Mouse (Mus musculus): Measurements from ENCODE around the gene Aig1.

The Aig1 gene

DNA sequence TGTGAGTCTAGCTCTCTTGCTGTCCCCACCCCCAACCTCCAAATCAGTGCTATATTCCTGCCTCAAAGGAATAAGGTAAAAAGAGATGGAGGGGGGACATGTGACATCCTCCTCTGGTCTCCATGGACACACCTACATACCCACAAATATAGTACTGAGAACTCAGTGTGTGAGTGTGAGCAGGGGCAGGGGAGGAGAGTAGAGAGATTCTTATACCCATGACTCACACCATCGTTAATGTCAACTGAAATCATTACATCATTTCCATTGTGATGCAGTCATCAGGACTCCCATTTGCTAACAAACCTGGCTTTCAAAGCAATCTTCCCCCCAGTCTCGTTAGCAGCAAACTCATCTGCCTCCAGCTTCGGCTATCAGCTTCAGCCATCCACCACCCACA is 92.8 kb downstream of the Aig1 start:
- peak; percentile 65 for DNase-seq (ENCODE audit: low read depth, low spot score)

DNA sequence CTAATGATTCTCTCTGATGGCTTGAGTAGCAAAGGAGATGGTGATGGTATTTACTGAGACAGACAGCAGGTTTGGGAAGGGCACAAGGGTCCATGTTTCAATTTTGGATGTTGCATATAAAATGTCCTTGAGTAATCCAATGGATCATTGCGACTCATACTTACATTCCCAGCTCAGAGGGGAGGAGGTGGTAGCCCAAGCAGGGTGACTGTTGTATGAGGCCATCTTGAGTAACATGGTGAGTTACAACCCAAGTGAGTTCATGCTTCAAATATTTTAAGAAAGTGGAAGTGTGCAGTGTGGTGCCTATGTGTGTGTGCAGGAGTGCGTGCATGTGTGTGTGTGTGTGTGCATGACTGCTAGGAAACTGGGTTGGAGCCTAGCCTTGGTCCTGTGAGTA is 93.4 kb downstream of the Aig1 start:
- no peak for DNase-seq (ENCODE audit: low read depth, low spot score)

DNA sequence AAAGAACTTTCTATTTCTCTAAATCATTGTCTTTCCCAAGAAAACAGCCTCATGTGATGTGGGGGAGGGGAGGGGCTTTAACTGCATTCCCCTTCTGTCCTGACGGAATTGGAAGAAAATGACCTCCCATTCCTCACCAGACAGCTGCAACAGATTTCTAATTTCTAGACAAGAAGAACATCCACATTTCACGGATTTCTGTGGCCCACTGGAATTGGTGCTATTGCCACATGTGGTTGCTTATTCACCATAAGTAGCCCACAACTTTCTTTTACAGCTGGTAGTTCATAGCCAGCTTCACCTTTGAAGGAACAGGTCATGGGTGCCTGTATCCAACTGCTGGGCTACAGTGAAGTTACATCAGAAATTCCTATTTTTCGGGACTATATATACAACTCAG is 93.9 kb downstream of the Aig1 start:
- DNase-seq (ENCODE audit: low read depth, low spot score): no peak

DNA sequence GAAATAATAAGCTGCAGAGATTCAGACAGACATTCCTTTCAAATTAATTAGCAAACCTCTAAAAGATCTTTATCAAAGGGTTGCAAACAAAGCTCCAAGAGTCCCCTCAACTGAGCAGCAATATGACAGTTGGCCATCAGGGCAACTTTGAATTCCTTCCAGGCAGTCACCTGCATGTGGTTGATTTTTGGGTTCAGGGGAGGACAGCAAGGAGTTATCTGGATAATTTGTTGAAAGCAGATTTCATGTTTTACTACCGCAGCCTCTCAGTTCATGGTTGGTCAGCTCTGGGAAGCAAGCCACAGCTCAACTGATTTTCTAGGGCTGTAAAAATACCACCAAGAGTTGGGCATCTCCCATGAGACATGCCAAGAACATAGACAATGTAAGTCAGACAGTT is 98.1 kb downstream of the Aig1 start:
- DNase-seq (ENCODE audit: low read depth, low spot score): no peak

DNA sequence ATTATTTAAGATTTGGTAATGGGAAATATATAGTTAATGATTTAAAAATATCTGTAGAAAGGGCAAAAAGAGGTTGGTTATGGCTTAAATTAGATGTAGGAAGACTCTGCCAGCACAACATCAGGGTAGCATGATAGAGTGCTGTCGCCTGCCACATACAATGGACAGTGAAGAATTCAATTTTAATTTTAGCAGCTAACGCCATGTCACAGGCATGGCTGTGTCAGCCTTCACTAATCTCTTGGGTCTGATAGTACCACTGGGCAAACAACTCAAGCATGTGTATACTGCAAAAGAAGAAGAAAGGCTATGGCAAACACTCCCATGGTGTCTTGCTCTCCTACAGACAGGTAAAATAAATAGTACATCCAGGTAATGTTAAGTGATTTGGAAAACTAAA is 99.0 kb downstream of the Aig1 start:
- DNase-seq (ENCODE audit: low read depth, low spot score): no peak

DNA sequence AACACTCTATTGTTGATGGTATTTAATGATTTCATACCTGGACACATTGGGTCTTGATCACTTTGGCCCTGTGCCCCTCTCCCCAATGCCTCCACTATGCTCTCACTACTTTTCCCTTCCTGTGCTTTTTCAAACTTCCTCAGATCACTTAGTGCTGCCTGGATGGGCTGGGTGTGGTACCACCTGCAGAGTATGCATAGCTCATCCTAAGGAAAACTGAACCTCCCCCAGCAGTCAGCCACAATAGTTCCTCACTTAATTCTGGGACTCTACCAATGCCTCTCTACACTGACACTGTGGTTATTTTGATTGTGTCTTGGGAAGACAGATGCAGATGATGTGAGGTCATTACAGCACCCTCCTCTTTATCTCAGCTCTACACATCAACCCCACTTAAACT is 99.9 kb downstream of the Aig1 start:
- no peak for DNase-seq (ENCODE audit: low read depth, low spot score)

DNA sequence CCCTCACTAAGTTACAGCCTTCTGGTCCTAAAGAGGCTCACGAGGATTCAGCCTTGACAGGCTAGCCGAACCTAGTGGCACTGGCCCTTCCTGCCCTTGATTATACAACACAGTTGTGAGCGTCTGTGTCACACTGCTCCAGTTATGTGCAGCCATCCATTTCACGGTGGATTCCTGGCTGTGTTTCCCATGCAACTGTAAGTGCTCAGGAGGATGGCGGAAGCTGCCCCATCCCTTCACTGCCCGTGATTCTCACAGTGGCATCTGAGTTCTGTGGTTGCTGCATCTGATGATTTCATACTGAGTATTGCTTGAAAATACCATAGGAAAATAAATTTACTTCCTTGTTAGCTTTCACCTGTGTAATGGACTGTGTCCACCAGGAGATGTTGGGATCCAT is 101.7 kb downstream of the Aig1 start:
- no peak for DNase-seq (ENCODE audit: low read depth, low spot score)

DNA sequence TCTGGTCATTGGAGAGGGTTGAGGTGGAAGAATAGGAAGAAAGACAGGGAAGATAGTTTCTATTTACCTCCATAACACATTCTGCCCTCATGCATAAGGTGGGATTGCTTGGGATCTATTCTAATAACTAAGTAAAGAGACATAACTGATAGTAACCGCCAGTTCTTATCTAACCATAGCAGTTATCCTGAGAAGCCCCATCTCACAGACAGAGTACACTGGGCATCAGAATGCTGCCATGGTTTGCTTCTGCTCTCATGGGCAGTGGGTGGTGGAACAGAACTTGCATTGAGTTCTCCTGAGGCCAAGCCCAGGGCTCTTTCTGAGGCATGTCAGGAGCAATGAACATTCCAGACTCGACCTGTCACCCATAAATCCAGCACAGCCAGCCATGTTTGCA is 105.6 kb downstream of the Aig1 start:
- DNase-seq (ENCODE audit: low read depth, low spot score): no peak

DNA sequence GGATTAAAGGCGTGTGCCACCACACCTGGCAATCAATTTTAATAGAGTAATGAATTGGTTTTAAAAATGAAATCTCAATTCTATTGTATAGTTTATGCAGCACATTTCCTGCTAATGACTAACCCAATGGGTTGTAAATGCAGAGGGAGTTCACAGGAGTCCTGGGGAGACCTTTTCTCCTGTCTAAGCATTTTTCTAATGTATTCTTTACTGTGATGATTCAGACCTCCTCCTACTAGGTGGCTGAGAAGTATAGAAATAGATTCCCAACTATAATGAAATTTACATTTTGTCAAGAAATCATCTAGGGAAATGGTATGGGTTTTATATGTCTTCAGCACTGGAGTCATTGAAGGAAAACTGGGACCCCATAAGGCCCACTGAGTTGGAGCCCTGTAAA is 114.1 kb downstream of the Aig1 start:
- DNase-seq (ENCODE audit: low read depth, low spot score): peak; percentile 43

DNA sequence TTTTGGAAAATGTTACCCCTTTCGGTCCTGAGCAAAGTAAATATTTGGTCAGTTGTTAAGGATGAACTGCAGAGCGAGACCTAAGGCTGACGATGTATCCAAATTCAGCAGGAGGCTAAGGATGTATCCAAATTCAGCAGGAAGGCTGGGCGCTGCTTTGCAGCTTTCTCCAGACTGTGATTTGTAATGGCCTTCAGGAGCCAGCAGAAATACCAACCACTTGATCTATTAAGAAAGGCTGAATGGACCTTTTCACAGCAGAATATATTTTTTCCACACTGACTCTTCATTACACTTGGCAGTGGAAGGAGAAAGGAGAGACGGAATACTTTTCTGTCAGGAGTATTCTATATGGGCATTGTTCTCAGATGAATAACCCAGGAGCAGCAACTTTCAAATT is 115.0 kb downstream of the Aig1 start:
- no peak for DNase-seq (ENCODE audit: low read depth, low spot score)

DNA sequence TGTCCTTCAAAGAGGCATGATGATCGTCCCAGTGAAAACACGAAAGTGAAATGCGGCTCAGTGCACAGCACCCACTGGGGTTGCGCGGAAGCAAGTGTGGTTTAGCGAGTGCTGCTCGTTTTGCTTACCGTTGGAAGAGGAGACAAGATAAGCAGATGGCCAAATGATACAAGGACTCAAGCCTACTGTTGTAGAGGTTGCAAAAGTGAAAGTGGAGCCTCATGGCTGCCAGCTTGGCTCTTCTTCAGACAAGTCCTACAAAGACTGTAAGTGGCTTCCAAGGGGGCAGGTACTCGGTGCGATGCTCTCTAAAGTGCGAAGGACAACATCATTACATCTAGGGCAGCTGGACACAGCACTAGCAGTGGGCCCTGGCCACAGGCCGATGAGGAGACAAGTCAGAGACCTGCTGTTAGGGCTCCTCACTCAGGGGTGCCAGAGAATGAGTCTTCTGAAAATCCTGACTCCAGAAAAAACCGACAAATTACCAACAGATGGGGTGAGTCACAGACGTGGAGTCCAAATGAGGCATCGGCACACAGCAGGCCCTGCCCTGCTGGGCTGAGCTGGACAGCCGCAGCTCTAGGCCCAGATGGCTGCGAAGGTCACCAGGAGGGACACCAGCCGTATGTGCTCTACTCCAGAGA is 129.2 kb downstream of the Aig1 start:
- peak; percentile 26 for DNase-seq (ENCODE audit: low read depth, low spot score)

DNA sequence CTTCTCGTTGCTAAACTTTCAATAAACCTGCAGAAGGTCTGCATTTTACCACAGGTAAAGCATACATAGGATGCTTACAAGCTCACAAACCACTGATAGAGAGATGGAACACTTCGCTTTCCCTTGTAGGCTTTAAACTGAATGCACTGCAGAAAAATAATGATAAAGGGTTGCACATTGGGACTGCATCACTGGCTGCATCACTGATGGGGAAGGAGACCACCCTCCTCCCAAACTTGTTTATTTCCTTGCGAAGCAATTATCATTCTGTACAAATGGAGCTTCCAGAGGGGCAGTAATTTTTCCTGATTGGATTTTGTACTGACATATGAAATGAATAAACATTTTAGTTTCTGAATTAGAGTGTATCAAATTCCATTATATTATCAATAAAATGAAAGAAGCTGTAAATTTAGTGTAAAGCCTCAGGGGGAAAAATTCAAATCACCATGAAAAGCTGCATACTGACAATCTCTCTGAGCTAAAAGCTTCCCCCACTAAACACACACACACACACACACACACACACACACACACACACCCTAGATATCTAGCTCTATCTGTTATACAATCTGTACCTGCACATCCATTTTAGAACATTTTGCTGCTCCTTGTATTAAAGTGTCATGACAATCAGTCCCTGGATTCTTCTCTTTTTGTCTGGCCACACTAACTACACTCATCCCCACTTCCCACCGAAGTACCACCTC is 138.6 kb downstream of the Aig1 start:
- DNase-seq (ENCODE audit: low read depth, low spot score): no peak

DNA sequence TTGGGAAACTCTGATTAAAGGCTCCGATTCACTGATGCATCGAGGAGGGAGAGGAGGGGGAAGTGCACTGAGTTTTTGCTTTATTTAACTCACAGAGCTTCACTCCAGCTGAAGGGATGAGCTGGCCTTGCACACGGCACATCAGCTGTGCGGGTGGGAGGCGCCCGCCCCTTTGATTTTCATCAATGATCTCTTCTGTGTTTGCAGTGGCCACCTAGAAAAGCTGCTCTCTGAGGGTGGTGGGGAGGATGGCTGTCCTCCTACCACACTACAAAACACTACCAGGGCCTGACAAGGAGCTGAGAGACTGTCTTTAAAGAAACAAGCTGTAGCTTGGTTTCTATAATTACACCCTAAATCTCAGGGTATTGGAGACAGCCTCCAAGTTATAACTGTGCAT is 141.1 kb downstream of the Aig1 start:
- DNase-seq (ENCODE audit: low read depth, low spot score): peak; percentile 82

DNA sequence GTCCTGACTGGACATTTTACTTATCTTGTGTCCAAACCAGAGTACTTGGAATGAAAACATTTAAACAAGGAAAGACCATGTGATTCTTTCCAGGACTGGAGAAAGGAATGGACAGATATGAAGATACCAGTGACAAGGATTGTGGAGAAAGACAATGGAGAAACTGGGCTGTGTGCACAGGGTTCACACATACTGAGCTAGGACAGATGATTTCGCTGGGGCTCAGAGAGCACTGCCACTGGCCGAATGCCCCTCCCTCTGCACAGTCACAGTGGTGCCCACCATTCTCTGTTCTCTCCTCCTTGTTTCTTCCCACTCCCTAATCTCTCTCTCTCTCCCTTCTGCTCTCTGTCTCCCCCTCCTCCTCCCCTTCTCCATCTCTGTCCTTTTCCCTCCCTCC is 142.6 kb downstream of the Aig1 start:
- no peak for DNase-seq (ENCODE audit: low read depth, low spot score)

DNA sequence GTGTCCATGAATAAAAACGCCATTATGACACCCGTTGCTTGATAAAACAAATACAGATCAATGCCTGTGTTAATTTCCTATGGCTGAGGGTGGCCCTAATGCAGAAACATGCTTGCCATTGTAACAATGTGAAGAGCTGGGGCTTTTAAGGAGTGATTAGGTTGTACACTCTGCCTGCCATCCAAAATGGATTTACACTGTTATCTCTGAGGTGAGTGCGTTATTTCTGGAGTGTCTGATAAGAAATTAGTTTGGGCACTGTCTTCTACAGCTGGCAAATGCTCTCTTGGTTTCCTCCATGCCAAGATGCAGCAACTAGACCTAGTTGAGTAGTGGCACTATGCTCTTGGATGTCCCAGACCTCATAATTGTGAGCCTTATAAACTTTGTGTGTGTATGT is 143.5 kb downstream of the Aig1 start:
- DNase-seq (ENCODE audit: low read depth, low spot score): no peak

DNA sequence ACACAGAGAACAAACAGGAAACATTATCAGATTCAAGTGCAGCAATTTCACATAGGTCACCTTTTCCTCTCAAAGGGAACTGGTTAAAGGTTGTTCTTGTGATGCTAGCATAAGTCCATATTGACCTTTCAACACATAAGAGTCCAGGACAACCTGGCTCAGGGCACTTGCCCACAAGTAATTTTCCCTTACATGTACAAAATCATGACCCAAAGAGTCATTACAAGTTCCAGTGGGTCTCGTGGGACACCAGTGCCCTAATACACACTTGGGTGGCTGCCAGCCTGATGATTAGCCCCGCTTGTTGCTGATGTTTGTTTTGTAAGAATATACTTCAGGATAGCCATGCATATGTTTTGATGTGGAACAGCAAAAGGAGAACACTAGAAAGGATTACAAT is 152.6 kb downstream of the Aig1 start:
- no peak for DNase-seq (ENCODE audit: low read depth, low spot score)

DNA sequence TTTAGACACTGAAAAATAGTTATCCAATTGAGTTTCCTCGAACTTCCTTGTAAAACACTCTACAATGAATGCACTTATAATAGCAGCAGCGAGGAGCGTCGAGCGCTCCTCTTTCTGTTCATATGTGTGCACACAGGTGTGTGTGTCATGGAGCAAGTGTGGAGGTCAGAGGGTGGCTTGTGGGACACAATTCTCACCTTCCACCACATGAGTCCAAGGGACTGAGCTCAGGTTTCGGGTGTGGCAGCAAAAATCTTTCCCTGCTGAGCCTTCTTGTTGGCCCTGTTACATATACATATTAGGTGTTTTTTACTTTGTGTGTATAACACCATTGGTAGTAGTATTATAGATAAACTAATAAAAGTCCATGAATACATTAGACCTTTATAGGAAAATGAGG is 153.2 kb downstream of the Aig1 start:
- DNase-seq (ENCODE audit: low read depth, low spot score): no peak

DNA sequence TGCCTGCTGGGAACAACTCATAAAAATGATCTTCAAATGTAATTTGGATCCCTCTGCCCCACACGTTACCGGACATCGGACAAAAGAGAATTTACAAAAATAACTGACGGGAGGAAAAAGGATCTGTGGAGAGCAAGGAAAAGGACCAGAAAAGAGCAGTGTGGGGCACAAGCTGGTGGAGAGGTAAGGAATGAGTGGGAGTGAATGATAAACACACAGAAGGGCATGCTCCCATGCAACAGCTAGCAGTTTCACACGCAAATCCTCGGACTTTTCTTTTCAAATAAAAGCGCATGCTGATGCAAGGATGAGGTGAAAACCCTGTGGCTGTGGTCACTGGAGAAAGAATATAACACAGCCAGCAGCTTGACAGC is 153.9 kb downstream of the Aig1 start:
- DNase-seq (ENCODE audit: low read depth, low spot score): no peak

DNA sequence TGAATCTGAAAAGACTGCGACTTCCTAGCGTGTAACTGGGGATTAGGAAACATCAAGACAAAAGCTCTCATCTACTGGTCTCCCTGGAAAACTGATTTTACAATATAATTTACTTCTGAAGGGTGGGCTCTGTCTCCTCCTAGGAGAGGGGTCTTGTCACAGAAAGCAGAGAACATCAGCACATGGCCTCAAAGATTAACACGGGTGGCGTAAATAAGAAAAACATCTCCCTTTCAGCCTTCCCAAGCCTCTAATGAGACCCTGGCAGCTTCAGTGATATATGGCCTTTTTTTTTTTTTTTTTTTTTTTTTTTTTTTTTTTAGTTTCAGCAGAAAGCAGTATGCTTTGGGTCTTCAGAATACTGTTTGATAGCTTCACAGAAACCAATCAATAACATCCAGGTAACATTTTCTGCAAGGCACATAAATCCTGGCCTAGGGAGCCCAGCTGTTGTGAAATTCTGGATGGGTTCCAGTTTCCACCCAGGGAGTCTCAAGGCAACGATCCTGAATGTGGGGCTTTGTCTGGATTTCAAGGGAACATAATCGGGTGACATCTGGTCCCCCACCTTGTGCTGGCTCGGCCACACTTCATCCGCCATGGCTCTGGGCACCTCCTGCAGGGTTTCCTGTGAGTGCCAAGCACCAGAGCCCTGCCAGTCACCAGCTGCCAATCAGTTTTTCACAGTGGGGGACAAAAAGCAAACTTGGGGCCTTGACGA is 154.4 kb downstream of the Aig1 start:
- DNase-seq (ENCODE audit: low read depth, low spot score): no peak

DNA sequence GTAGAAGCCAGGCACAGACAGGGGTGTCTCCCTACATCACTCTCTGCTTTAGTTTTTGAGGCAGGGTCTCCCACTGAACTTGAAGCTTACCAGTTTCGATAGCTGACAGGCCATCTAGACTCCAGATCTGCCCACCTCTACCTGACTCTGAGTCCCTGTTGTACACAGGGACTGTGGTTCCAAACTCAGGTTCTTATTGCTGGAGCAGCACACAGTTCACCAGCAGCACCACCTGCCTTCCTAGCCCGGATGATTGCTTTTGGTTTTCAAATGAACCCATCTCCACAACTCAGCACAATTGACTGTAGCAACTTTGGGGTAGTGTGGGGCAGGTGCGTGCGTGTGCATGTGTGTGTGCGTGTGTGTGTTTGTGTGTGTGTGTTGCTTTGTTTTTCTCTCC is 155.1 kb downstream of the Aig1 start:
- no peak for DNase-seq (ENCODE audit: low read depth, low spot score)

DNA sequence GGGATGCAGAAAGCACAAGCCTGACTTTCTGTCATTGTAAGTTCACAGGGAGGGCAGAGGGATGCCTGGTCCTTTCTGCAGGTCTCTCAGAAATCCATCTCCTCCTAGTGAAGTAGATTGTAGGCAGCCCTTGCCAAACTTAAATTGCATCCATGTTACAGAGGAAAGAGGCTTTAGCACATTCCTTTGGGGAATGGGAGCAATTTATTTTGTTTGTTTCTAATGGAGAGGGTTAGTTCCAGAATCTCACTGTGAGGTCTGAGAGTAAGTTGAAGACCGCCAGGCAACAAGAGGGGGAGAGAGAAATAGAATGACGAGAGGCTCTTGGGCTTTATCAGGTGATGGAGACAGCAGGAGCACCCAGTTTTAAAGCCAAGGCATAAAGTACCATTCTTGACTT is 155.7 kb downstream of the Aig1 start:
- no peak for DNase-seq (ENCODE audit: low read depth, low spot score)

DNA sequence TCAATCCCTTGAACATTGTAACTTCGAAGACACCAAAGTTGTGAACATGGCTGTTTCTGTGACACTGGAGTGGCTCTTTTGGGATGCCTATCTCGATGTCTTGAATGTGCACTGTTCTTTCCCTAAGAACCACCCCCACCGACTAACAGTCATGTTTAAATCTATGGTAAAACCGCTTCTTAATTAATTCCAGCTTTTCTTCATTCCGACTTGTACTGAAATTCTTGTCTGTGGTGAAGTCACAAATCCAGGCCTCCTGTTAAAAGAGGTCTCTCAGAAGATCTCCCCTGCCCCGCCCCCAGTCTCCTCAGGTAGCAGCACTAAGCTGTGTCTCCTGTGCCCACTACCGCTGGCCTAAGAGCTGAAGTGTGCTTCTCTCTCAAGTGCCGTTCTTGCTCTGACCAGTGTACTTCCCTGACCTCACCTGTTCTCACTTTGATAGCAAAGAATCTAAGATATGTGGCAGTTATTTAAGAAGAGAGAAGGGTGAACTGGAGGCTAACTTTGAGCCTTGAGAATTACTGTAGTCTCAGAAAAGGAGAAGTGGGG is 157.4 kb downstream of the Aig1 start:
- DNase-seq (ENCODE audit: low read depth, low spot score): no peak

DNA sequence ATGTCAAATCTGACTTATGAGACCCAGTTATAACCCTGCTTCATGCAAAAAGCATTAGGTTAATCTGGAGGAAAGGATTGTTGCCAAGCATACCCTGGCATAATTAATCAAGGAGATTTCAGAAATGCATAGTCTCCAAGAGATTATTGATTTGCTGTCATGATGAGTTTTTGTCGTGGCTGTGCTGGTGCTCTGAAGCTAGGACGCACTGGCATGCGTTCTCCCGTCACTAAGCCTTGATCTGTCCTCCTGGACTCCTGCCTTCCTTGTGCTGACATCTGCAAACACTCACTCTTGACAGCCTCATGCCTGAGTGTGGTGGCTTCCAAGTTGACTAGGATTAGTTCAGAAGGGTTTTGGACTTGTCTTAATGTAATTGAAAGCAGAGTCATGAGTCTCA is 163.0 kb downstream of the Aig1 start:
- DNase-seq (ENCODE audit: low read depth, low spot score): no peak

Measured in telencephalon, adult 2 months (tissue).